Mouse (Mus musculus): ENCODE results near the gene Nipsnap1. TPM values are rescaled to one million over a fixed set of nuclear protein-coding genes. Genes with fewer than 3 reads are reported as not detected.

Nipsnap1 gene
- total and polyA plus RNA-seq, 3 experiments = 53.5 to 97.9 (median 79.3) TPM

DNA sequence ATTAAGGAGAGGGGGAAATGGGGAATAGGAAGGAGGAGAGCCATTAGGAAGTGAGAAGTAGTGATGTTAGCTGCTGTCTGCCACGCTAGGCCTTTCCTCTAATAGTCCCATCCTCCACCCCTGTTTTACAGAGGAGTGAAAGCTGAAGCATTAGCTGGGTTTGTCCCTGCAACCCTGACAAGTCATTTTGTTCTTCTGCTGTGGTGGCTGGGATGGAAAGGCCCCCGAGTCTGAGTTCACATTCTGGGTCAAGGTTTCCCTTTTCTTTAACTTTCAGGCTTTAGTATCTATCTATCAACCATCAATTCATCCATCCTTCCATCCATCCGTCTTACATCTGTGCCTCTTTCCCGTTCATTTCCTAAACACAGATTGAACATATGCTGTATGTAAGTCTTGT lies 7.3 kb downstream of the Nipsnap1 start (continued):
- TF ChIP-seq SMC3 (IDR thresholded peaks at IDR 0.05; ENCODE audit: low read depth, low read length) (no peak), RAD21 (IDR thresholded peaks at IDR 0.05; ENCODE audit: low read depth, low read length) (no peak; the same call in 1 of the 2 replicates), JUND (conservative IDR thresholded peaks at IDR 0.05; ENCODE audit: low read depth, low read length) (peak; percentile 85), UBTF (IDR thresholded peaks at IDR 0.05; ENCODE audit: low read depth, low read length) (no peak), ZNF384 (IDR thresholded peaks at IDR 0.05; ENCODE audit: low read depth, low read length) (no peak), USF1 (IDR thresholded peaks at IDR 0.05; ENCODE audit: low read depth, low read length) (no peak), ETS1 (conservative IDR thresholded peaks at IDR 0.05; ENCODE audit: low read depth, low read length) (peak; percentile 66), CHD1 (IDR thresholded peaks at IDR 0.05; ENCODE audit: low read depth, low read length) (no peak), HCFC1 (IDR thresholded peaks at IDR 0.05; ENCODE audit: low read depth, low read length) (peak; percentile 36; the same call in 1 of the 2 replicates)

DNA sequence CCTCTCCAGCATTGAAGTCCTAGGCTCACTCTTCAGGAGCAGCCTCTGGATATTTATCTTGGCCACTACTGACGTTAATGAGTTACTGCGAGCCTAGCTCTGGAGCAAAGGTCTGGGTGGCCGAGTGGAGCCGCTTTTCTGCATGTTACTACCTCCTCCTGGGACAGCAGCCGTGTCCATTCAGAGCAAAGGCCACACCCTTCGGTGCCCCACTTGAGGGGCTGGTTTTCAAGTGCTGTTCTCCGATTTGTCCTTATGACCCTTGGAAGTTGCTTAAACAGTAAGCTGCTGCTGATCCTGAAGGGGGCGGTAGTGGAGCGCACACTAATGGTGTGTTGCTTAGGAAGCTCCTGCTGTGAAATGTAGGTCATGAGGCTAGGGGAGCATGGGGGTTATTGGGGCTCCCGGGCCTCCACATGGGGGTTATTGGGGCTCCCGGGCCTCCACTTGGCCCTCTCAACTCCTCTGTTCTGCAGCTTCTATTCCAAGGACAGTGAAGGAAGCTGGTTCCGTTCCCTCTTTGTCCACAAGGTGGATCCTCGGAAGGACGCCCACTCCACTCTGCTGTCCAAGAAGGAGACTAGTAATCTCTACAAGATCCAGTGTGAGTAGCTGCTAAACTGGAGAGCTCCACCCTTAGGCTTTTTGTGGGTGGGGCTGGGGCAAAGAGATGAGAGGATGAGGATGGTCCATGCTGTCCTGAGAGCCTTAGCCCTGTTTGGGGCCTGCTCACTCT lies 9.3 kb downstream of the Nipsnap1 start:
- in situ Hi-C loops (cut with MboI; ENCODE audit: low pct_ligation_motif_present, low pct_unique_long_range_greater_than_20kb, low sequenced_read_pairs) = no loop called here
- no peak overlapping the region for H3K27ac ChIP-seq (ENCODE audit: insufficient read depth, low read depth)
- peaks cover 3% of the 10 kb centered on the region; the same call in 1 of the 2 replicates for H3K79me2 ChIP-seq (replicated peaks; ENCODE audit: control insufficient read depth, extremely low read depth, insufficient read depth, poor library complexity, severe bottlenecking)
- H3K9ac ChIP-seq (ENCODE audit: insufficient read depth, low read depth) = no peak overlapping the region
- no peak overlapping the region for H3K4me2 ChIP-seq (ENCODE audit: insufficient read depth, low read depth, poor library complexity, severe bottlenecking)
- H3K36me3 ChIP-seq (replicated peaks in 1 of 2; ENCODE audit: control insufficient read depth in 1 of 2, insufficient read depth in 1 of 2, low read length in 1 of 2) = peaks cover 20 to 47% of the 10 kb centered on the region in 2 experiments
- dilution Hi-C loops (cut with MboI; ENCODE audit: extremely low pct_ligation_motif_present, extremely low pct_unique_long_range_greater_than_20kb, low sequenced_read_pairs) = no loop called here
- H3K9me3 ChIP-seq (replicated peaks; ENCODE audit: low read length) = no peaks in the 10 kb centered on the region
- H3K27me3 ChIP-seq (replicated peaks) = no peaks in the 10 kb centered on the region
- peak; percentile 98 for DNase-seq (ENCODE audit: extremely low read depth)
- H3K4me1 ChIP-seq (ENCODE audit: control insufficient read depth in 1 of 2, insufficient read depth in 2 of 2) = peaks cover 24 to 63% of the 10 kb centered on the region in 2 experiments
- peak overlapping the region in 1 of 3 experiments; percentile 29 for H3K4me3 ChIP-seq (replicated peaks in 1 of 3; ENCODE audit: low read depth in 2 of 3, low read length in 2 of 3, poor library complexity in 1 of 3)
- TF ChIP-seq ETS1 (conservative IDR thresholded peaks at IDR 0.05; ENCODE audit: low read depth, low read length) (peak; percentile 34; the same call in 1 of the 2 replicates), KAT2A (IDR thresholded peaks at IDR 0.05; ENCODE audit: insufficient replicate concordance, low read length) (peak; percentile 60; the same call in 1 of the 2 replicates), MYC (IDR thresholded peaks at IDR 0.05; ENCODE audit: low read depth, low read length) (peak; percentile 51; the same call in 1 of the 2 replicates), TCF12 (IDR thresholded peaks at IDR 0.05; ENCODE audit: low read depth, low read length) (peak; percentile 37; the same call in 1 of the 2 replicates), PAX5 (IDR thresholded peaks at IDR 0.05; ENCODE audit: low read length) (no peak), IRF4 (IDR thresholded peaks at IDR 0.05; ENCODE audit: low read depth, low read length) (no peak; the same call in 1 of the 2 replicates), MXI1 (IDR thresholded peaks at IDR 0.05; ENCODE audit: low read depth, low read length) (peak; percentile 79), RAD21 (IDR thresholded peaks at IDR 0.05; ENCODE audit: low read depth, low read length) (peak; percentile 37), POLR2A (IDR thresholded peaks at IDR 0.05; ENCODE audit: low read depth, low read length) (peak; percentile 44), MAFK (IDR thresholded peaks at IDR 0.05; ENCODE audit: insufficient replicate concordance, low read length) (no peak), MAZ (IDR thresholded peaks at IDR 0.05; ENCODE audit: low read depth, low read length) (peak; percentile 70), E2F4 (IDR thresholded peaks at IDR 0.05; ENCODE audit: insufficient replicate concordance, low read depth, low read length) (no peak), TBP (conservative IDR thresholded peaks at IDR 0.05; ENCODE audit: low read depth, low read length) (no peak; the same call in 1 of the 2 replicates), EP300 (IDR thresholded peaks at IDR 0.05; ENCODE audit: low read length) (0 out of 2 replicates have a peak, but pooled peaks have one; percentile 31), CHD1 (IDR thresholded peaks at IDR 0.05; ENCODE audit: low read depth, low read length) (no peak), BHLHE40 (IDR thresholded peaks at IDR 0.05; ENCODE audit: low read depth, low read length) (0 out of 2 replicates have a peak, but pooled peaks have one; percentile 42), MAX (IDR thresholded peaks at IDR 0.05; ENCODE audit: low read length) (peak; percentile 55), NRF1 (IDR thresholded peaks at IDR 0.05; ENCODE audit: low read depth, low read length) (0 out of 2 replicates have a peak, but pooled peaks have one; percentile 20), ZMIZ1 (IDR thresholded peaks at IDR 0.05; ENCODE audit: low read depth, low read length) (no peak), ELF1 (IDR thresholded peaks at IDR 0.05; ENCODE audit: low read depth, low read length) (no peak), HCFC1 (IDR thresholded peaks at IDR 0.05; ENCODE audit: low read depth, low read length) (peak; percentile 37; the same call in 1 of the 2 replicates), USF2 (conservative IDR thresholded peaks at IDR 0.05; ENCODE audit: low read depth, low read length) (no peak), SIN3A (IDR thresholded peaks at IDR 0.05; ENCODE audit: low read length) (peak; percentile 32; the same call in 1 of the 2 replicates), ZC3H11A (IDR thresholded peaks at IDR 0.05; ENCODE audit: low read depth, low read length) (no peak), MEF2A (IDR thresholded peaks at IDR 0.05; ENCODE audit: borderline replicate concordance, low read depth, low read length) (peak; percentile 50; the same call in 1 of the 2 replicates), POLR2AphosphoS2 (IDR thresholded peaks at IDR 0.05; ENCODE audit: low read depth, low read length) (0 out of 2 replicates have a peak, but pooled peaks have one; percentile 16), SMC3 (IDR thresholded peaks at IDR 0.05; ENCODE audit: low read depth, low read length) (peak; percentile 41), RCOR1 (conservative IDR thresholded peaks at IDR 0.05; ENCODE audit: low read depth, low read length) (no peak), CTCF (conservative IDR thresholded peaks at IDR 0.05 in 1 of 2, IDR thresholded peaks at IDR 0.05 in 1 of 2; ENCODE audit: low read depth in 2 of 2, low read length in 2 of 2) (peak; percentile 31 to 77), CHD2 (IDR thresholded peaks at IDR 0.05; ENCODE audit: low read length) (no peak), GABPA (IDR thresholded peaks at IDR 0.05; ENCODE audit: insufficient replicate concordance, low read depth, low read length) (no peak)

Measured in CH12.LX (cell line).